Comparison of ENCODE assay signal across 8 mouse cellular contexts in the genomic region with DNA sequence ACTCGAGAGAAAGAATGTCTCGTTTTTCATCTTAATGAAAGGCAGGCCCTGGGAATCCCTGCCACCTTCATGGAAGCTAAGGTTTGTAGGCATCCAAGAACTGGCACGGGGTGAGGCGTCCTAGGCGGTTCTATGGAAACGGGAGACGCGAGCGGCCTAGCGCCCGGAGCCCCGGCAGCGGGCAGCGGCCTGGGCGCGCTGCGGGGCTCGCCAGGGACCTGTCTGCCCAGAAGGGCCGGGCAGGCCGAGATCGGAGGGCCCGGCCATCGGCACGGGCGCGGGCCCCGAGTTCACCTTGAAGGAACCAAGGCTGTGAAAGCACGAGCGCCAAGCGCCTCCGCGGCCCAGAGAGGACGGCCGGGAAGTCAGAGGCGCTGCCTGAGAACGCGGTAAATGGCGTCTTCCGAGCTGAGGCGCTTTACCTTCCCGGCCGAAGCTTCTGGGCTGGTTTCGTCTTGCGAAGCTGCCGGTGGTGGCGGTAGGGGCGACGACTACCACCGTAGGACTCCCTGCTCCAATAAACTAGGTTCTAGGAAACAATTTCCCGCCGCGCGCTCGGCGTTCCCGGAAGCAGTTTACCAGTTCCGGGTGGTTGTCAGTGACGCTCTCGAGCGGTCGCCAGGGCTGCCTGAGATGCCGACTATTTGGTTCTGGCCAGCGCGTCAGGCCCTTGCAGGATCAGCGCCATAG. TPM values are rescaled to one million over a fixed set of nuclear protein-coding genes. Genes with fewer than 3 reads are reported as not detected.
DNase-seq lines count a peak whose midpoint lies in the region; ATAC-seq and TF ChIP-seq lines count a peak whose summit lies in the region.

A gene (minus strand): TSS at position 543 of the 690 bp plus-strand sequence.
A gene (plus strand): TSS at position 610 of the 690 bp plus-strand sequence.

- WGBS in forebrain, postnatal 0 days: under 1% methylated on average over 64 of the region's 65 CpGs
- WGBS in lung, embryonic 15.5 days: under 1% methylated on average over 65 of the region's 65 CpGs

- H3K4me2 ChIP-seq in forebrain, postnatal 0 days (ENCODE audit: low read depth): peak within 1 kb of the TSS; percentile 57
- peak within 1 kb of the TSS; percentile 57 for H3K4me2 ChIP-seq in lung, embryonic 15.5 days

- DNase-seq in G1E (ENCODE audit: low spot score): peak; percentile 70
- peak; percentile 89 to 91 for DNase-seq in cerebellum, adult 18-20 months
- DNase-seq in forebrain, postnatal 0 days: peak; percentile 93
- peak; percentile 89 for DNase-seq in heart, postnatal 4 days
- peak; percentile 85 to 89 for DNase-seq in layer of hippocampus, adult 8-10 months (ENCODE audit: low spot score in 2 of 2)
- peak; percentile 78 for DNase-seq in ovary, adult 18-20 months (ENCODE audit: low spot score)
- peak; percentile 74 for DNase-seq in thymus, postnatal 0 days (ENCODE audit: low spot score)

- H3K27me3 ChIP-seq in G1E (ENCODE audit: insufficient read depth, low read length): no peaks in the 10 kb centered on the region
- no peaks in the 10 kb centered on the region for H3K27me3 ChIP-seq in forebrain, postnatal 0 days (ENCODE audit: insufficient read depth, low read length)
- no peaks in the 10 kb centered on the region for H3K27me3 ChIP-seq in lung, embryonic 15.5 days

- H3K4me3 ChIP-seq in G1E (ENCODE audit: low read depth, low read length): peak within 1 kb of the TSS; percentile 87
- H3K4me3 ChIP-seq in forebrain, postnatal 0 days (ENCODE audit: low read depth, low read length): peak within 1 kb of the TSS; percentile 60
- peak within 1 kb of the TSS; percentile 83 for H3K4me3 ChIP-seq in lung, embryonic 15.5 days

- peak within 1 kb of the TSS; percentile 84 for H3K27ac ChIP-seq in forebrain, postnatal 0 days (ENCODE audit: low read depth, low read length)
- H3K27ac ChIP-seq in lung, embryonic 15.5 days: peak within 1 kb of the TSS; percentile 90

- TF ChIP-seq CTCF in G1E (IDR thresholded peaks at IDR 0.05; ENCODE audit: low read depth, low read length): no peak
- TF ChIP-seq CTCF in forebrain, postnatal 0 days (IDR thresholded peaks at IDR 0.05; ENCODE audit: low read depth): no peak

- H3K9ac ChIP-seq in forebrain, postnatal 0 days: peak within 1 kb of the TSS; percentile 67
- H3K9ac ChIP-seq in lung, embryonic 15.5 days: peak within 1 kb of the TSS; percentile 87

- peak; percentile 96 for ATAC-seq in G1E (ENCODE audit: extremely low read depth, insufficient number of reproducible peaks, low FRiP score, poor library complexity, severe bottlenecking)
- peak; percentile 98 for ATAC-seq in forebrain, postnatal 0 days
- peak; percentile 98 for ATAC-seq in lung, embryonic 15.5 days (ENCODE audit: borderline replicate concordance, extremely low read depth, low FRiP score, low TSS enrichment)

- peaks cover 4% of the 10 kb centered on the region; the same call in 1 of the 2 replicates for H3K4me1 ChIP-seq in G1E (ENCODE audit: insufficient read depth, low read depth, low read length)
- H3K4me1 ChIP-seq in forebrain, postnatal 0 days (ENCODE audit: insufficient read depth): no peaks in the 10 kb centered on the region; the same call in 1 of the 2 replicates
- peaks cover 6% of the 10 kb centered on the region; the same call in 1 of the 2 replicates for H3K4me1 ChIP-seq in lung, embryonic 15.5 days

- no peaks in the 10 kb centered on the region for H3K9me3 ChIP-seq in G1E (replicated peaks)
- no peaks in the 10 kb centered on the region for H3K9me3 ChIP-seq in forebrain, postnatal 0 days (ENCODE audit: low read length)
- H3K9me3 ChIP-seq in lung, embryonic 15.5 days: no peaks in the 10 kb centered on the region

- peaks cover 2% of the 10 kb centered on the region for H3K36me3 ChIP-seq in G1E (replicated peaks)
- no peaks in the 10 kb centered on the region for H3K36me3 ChIP-seq in forebrain, postnatal 0 days (ENCODE audit: insufficient read depth)
- no peaks in the 10 kb centered on the region for H3K36me3 ChIP-seq in lung, embryonic 15.5 days

RNA-seq across cellular contexts. Expression of the first gene that starts in this region (rescaled TPM):
- 39.3 and 41.5 TPM in 2 replicates for total RNA-seq in G1E (2014; fragmentation: Nextera tagmentation)
- total RNA-seq in G1E (2017): 39.5 and 46.5 TPM in 2 replicates
- polyA plus RNA-seq in G1E (2012): 2.4 and 3.6 TPM in 2 replicates
- 61.7 and 62.9 TPM in 2 replicates for total RNA-seq in forebrain, postnatal 0 days (2014; rRNA removed)
- 42.3 and 49.2 TPM in 2 replicates for polyA plus RNA-seq in forebrain, postnatal 0 days (2015; fragmentation: Nextera tagmentation; extraction: Ambion mirVana)
- 10 to 100 TPM; 19.0 to 21.4 TPM for total RNA-seq in heart, postnatal 4 days (2021)
- total RNA-seq in layer of hippocampus, adult 8-10 months (2022): 10 to 100 TPM; 18.4 to 21.9 (median 20.5) TPM
- 37.6 and 39.4 TPM in 2 replicates for polyA plus RNA-seq in lung, embryonic 15.5 days (2015; fragmentation: Nextera tagmentation; extraction: Ambion mirVana)
- 41.0 and 50.1 TPM in 2 replicates for polyA plus RNA-seq in thymus, postnatal 0 days (2015; fragmentation: Nextera tagmentation; extraction: Ambion mirVana)

RNA-seq across cellular contexts. Expression of the second gene that starts in this region (rescaled TPM):
- total RNA-seq in G1E (2014; fragmentation: Nextera tagmentation): 8.1 and 28.2 TPM in 2 replicates
- 8.9 and 9.1 TPM in 2 replicates for total RNA-seq in G1E (2017)
- polyA plus RNA-seq in G1E (2012): 0.02 and 0.05 TPM in 2 replicates
- total RNA-seq in forebrain, postnatal 0 days (2014; rRNA removed): 17.5 and 20.2 TPM in 2 replicates
- 9.4 and 12.0 TPM in 2 replicates for polyA plus RNA-seq in forebrain, postnatal 0 days (2015; fragmentation: Nextera tagmentation; extraction: Ambion mirVana)
- 1 to 10 TPM; 6.9 to 7.4 TPM for total RNA-seq in heart, postnatal 4 days (2021)
- total RNA-seq in layer of hippocampus, adult 8-10 months (2022): 10 to 100 TPM; 20.5 to 24.2 (median 22.0) TPM
- 9.3 and 10.3 TPM in 2 replicates for polyA plus RNA-seq in lung, embryonic 15.5 days (2015; fragmentation: Nextera tagmentation; extraction: Ambion mirVana)
- polyA plus RNA-seq in thymus, postnatal 0 days (2015; fragmentation: Nextera tagmentation; extraction: Ambion mirVana): 6.4 and 7.4 TPM in 2 replicates

Comparison
In these comparisons a context has a peak if more than half of its experiments do, and no peak if none do; other contexts are left out.
1. Peak in every context shown above with its lines: DNase-seq, ATAC-seq, H3K4me3 ChIP-seq and H3K27ac ChIP-seq.